Mouse (Mus musculus) liver, postnatal 0 days (tissue): ENCODE data around the gene Psen2.

Source experiments
- CTCF ChIP-seq: sonication (generic); IDR thresholded peaks from 2 replicates; pipeline ENCODE4 v1.5.1; 2016; ENCODE audit warnings: antibody characterized with exemption, low read depth
- EP300 ChIP-seq: IDR thresholded peaks from 2 replicates; pipeline ENCODE4 v1.6.1; 2016; ENCODE audit warnings: antibody characterized with exemption, low read depth, mild to moderate bottlenecking

GRCm38 (mm10) chr1:180185877-180186276 lies 77.4 kb downstream of the Psen2 start:
- no peak for TF ChIP-seq EP300
- peak; percentile 34; the same call in 1 of the 2 replicates for TF ChIP-seq CTCF
